Comparison of ENCODE assay signal across 20 mouse cellular contexts in genomic region chr13:12227606-12228005, GRCm38 (mm10). TPM values are rescaled to one million over a fixed set of nuclear protein-coding genes. Genes with fewer than 3 reads are reported as not detected.
A peak's percentile ranks its signal among the peaks of the same experiment; 100 is the strongest.
DNase-seq lines count a peak whose midpoint lies in the region; ATAC-seq and TF ChIP-seq lines count a peak whose summit lies in the region.
"Had no signal": no experiment of that assay in that cellular context is flagged by ENCODE, and none has a peak within 500 bp of the region (broad histone marks: within the 10 kb centered on the region; RNA-seq: fewer than 3 reads in every experiment).

No protein-coding gene starts in this region.

- peaks cover 66% of the 10 kb centered on the region for H3K36me3 ChIP-seq in kidney, embryonic 14.5 days (ENCODE audit: control insufficient read depth, insufficient read depth, low read length)
- peaks cover 31% of the 10 kb centered on the region for H3K36me3 ChIP-seq in lung, postnatal 0 days (ENCODE audit: insufficient read depth, low read length)

- no peak overlapping the region for H3K4me3 ChIP-seq in kidney, embryonic 14.5 days (ENCODE audit: low read length)
- no peak overlapping the region for H3K4me3 ChIP-seq in lung, postnatal 0 days (ENCODE audit: low read depth, low read length)
- no peak overlapping the region for H3K4me3 ChIP-seq in lung, adult 2 months (replicated peaks; ENCODE audit: extremely low read depth, low read depth, low read length)
- H3K4me3 ChIP-seq: embryonic facial prominence, embryonic 13.5 days; forebrain, embryonic 13.5 days; heart, embryonic 13.5 days; hindbrain, embryonic 15.5 days had no signal

- no peaks in the 10 kb centered on the region for H3K4me1 ChIP-seq in kidney, embryonic 14.5 days (ENCODE audit: control insufficient read depth, insufficient read depth, low read length)
- no peaks in the 10 kb centered on the region for H3K4me1 ChIP-seq in lung, postnatal 0 days (ENCODE audit: insufficient read depth, low read depth, low read length)
- H3K4me1 ChIP-seq in lung, adult 2 months (ENCODE audit: control insufficient read depth, insufficient read depth, low read length): no peaks in the 10 kb centered on the region
- H3K4me1 ChIP-seq: embryonic facial prominence, embryonic 13.5 days; forebrain, embryonic 13.5 days; heart, embryonic 13.5 days; hindbrain, embryonic 15.5 days had no signal

- H3K9me3 ChIP-seq in kidney, embryonic 14.5 days (ENCODE audit: control insufficient read depth, low read length): no peaks in the 10 kb centered on the region
- no peaks in the 10 kb centered on the region for H3K9me3 ChIP-seq in lung, postnatal 0 days (ENCODE audit: low read length)
- H3K9me3 ChIP-seq: embryonic facial prominence, embryonic 13.5 days; forebrain, embryonic 13.5 days; heart, embryonic 13.5 days; hindbrain, embryonic 15.5 days had no signal

- H3K27ac ChIP-seq in kidney, embryonic 14.5 days (ENCODE audit: low read depth, low read length): no peak overlapping the region
- no peak overlapping the region for H3K27ac ChIP-seq in lung, postnatal 0 days (ENCODE audit: low read length)
- H3K27ac ChIP-seq: embryonic facial prominence, embryonic 13.5 days; forebrain, embryonic 13.5 days; heart, embryonic 13.5 days; hindbrain, embryonic 15.5 days had no signal

- no peak for TF ChIP-seq EP300 in lung, postnatal 0 days (IDR thresholded peaks at IDR 0.05)

- H3K27me3 ChIP-seq in kidney, embryonic 14.5 days (ENCODE audit: control insufficient read depth, insufficient read depth, low read length): no peaks in the 10 kb centered on the region
- H3K27me3 ChIP-seq in lung, postnatal 0 days (replicated peaks; ENCODE audit: insufficient read depth, low read length): no peaks in the 10 kb centered on the region
- H3K27me3 ChIP-seq: embryonic facial prominence, embryonic 13.5 days; forebrain, embryonic 13.5 days; heart, embryonic 13.5 days; hindbrain, embryonic 15.5 days; Patski had no signal

- no peak for ATAC-seq in kidney, embryonic 14.5 days (ENCODE audit: low FRiP score, low TSS enrichment)
- no peak for ATAC-seq in lung, postnatal 0 days
- ATAC-seq in granulocyte monocyte progenitor cell, adult 5-6 weeks (replicated peaks; ENCODE audit: poor library complexity, severe bottlenecking): no peak
- ATAC-seq: activated CD4-positive, CD25-positive, alpha-beta regulatory T cell, adult 4 months; forebrain, embryonic 13.5 days; forebrain, postnatal 0 days had no signal

- no peak overlapping the region for H3K9ac ChIP-seq in kidney, embryonic 14.5 days (ENCODE audit: low read depth, low read length)
- H3K9ac ChIP-seq in lung, postnatal 0 days (replicated peaks; ENCODE audit: low read depth): no peak overlapping the region
- H3K9ac ChIP-seq: embryonic facial prominence, embryonic 13.5 days; forebrain, embryonic 13.5 days; forebrain, postnatal 0 days; heart, embryonic 13.5 days; hindbrain, embryonic 15.5 days had no signal

- whole genome bisulfite sequencing in kidney, embryonic 14.5 days: 80% methylated on average over 5 of the region's 5 CpGs
- 47% methylated on average over 5 of the region's 5 CpGs for WGBS in lung, postnatal 0 days
- WGBS in lung, adult 2 months: 49% methylated on average over 5 of the region's 5 CpGs

- TF ChIP-seq POLR2A in lung, adult 2 months (IDR thresholded peaks at IDR 0.05; ENCODE audit: borderline replicate concordance, extremely low read depth, low read depth, low read length): no peak

- peak; percentile 14 for DNase-seq in gastrocnemius, adult 18-20 months (ENCODE audit: low spot score)
- DNase-seq in gastrocnemius, postnatal 4 days (ENCODE audit: low spot score in 2 of 2): no peak
- peak; percentile 34 for DNase-seq in kidney, adult 9 months
- DNase-seq in lung, postnatal 0 days (ENCODE audit: low spot score): peak; percentile 26
- no peak for DNase-seq in lung, adult 2 months
- peak; percentile 7 for DNase-seq in naive thymus-derived CD4-positive, alpha-beta T cell, adult 2 months (ENCODE audit: low read depth)
- DNase-seq: adrenal gland, postnatal 14 days; cerebellum, adult 11-12 months; cerebellum, adult 9-10 months; cerebellum, postnatal 25 days; forebrain, postnatal 0 days; heart, postnatal 36 days had no signal

- no peak for TF ChIP-seq CTCF in lung, postnatal 0 days (IDR thresholded peaks at IDR 0.05)
- TF ChIP-seq CTCF in lung, adult 2 months (IDR thresholded peaks at IDR 0.05; ENCODE audit: insufficient read depth, low read length): no peak

- H3K4me2 ChIP-seq in kidney, embryonic 14.5 days (replicated peaks; ENCODE audit: low read depth, low read length): no peak overlapping the region
- H3K4me2 ChIP-seq in lung, postnatal 0 days (replicated peaks; ENCODE audit: low read depth, low read length): no peak overlapping the region
- H3K4me2 ChIP-seq: embryonic facial prominence, embryonic 13.5 days; forebrain, embryonic 13.5 days; heart, embryonic 13.5 days; hindbrain, embryonic 15.5 days had no signal

RNA-seq across cellular contexts. Expression of gene Mtr, which starts 30.3 kb away (rescaled TPM):
- total RNA-seq in gastrocnemius, adult 18-20 months (2021): 10 to 100 TPM; 13.1 to 15.7 TPM
- 10 to 100 TPM; 30.9 to 38.1 TPM for total RNA-seq in gastrocnemius, postnatal 4 days (2021)
- 7.2 and 19.7 TPM in 2 replicates for polyA plus RNA-seq in kidney, embryonic 14.5 days (2014; fragmentation: Nextera tagmentation; extraction: Ambion mirVana)
- polyA plus RNA-seq in lung, postnatal 0 days (2015; fragmentation: Nextera tagmentation; extraction: Ambion mirVana): 4.9 and 5.2 TPM in 2 replicates
- 5.7 and 7.5 TPM in 2 replicates for polyA plus RNA-seq in lung, adult 2 months (2012; rRNA removed)
- total RNA-seq in granulocyte monocyte progenitor cell, adult 5-6 weeks (2014; fragmentation: Nextera tagmentation): 28.3 and 40.8 TPM in 2 replicates
- 39.8 and 46.2 TPM in 2 replicates for total RNA-seq in granulocyte monocyte progenitor cell, adult 5-6 weeks (2017)

Comparison
In these comparisons a context has a peak if more than half of its experiments do, and no peak if none do; other contexts are left out.
1. DNase-seq: peak in gastrocnemius, adult 18-20 months (single experiment), kidney, adult 9 months (single experiment), lung, postnatal 0 days (single experiment) and naive thymus-derived CD4-positive, alpha-beta T cell, adult 2 months (single experiment); none in gastrocnemius, postnatal 4 days (0 of 2) and lung, adult 2 months (single experiment).